Mouse (Mus musculus): ENCODE measurements at regions not wholly inside any gene's neighbourhood (a gene's known extent, or its start where the extent isn't known, plus 50 kb on each side); places are given as distances from the start of the nearest gene placed in this dataset.
A peak's percentile ranks its signal among the peaks of the same experiment; 100 is the strongest.

GRCm38 (mm10) chr4:142539200-142539750 is 300.1 kb upstream of the Kazn start:
- no peak for DNase-seq

GRCm38 (mm10) chr4:142527080-142527479 is 287.9 kb upstream of the Kazn start:
- no peak for DNase-seq

GRCm38 (mm10) chr4:142517478-142518455 is 278.6 kb upstream of the Kazn start:
- no peak for DNase-seq

GRCm38 (mm10) chr4:142514751-142515150 is 275.6 kb upstream of the Kazn start:
- no peak for DNase-seq

- no peak for DNase-seq
Observed at GRCm38 (mm10) chr4:142509386-142509785, 270.2 kb upstream of the Kazn start.

GRCm38 (mm10) chr4:142506383-142507211 is 267.4 kb upstream of the Kazn start:
- DNase-seq = no peak

GRCm38 (mm10) chr4:142503761-142504160 is 264.6 kb upstream of the Kazn start:
- DNase-seq = no peak

GRCm38 (mm10) chr4:142501177-142501576 is 262.0 kb upstream of the Kazn start:
- no peak for DNase-seq

GRCm38 (mm10) chr4:142500541-142500940 is 261.3 kb upstream of the Kazn start:
- no peak for DNase-seq

- no peak for DNase-seq
Observed at GRCm38 (mm10) chr4:142496605-142497004, 257.4 kb upstream of the Kazn start.

GRCm38 (mm10) chr4:142492926-142493492 is 253.8 kb upstream of the Kazn start:
- no peak for DNase-seq

GRCm38 (mm10) chr4:142485784-142486423 is 246.7 kb upstream of the Kazn start:
- no peak for DNase-seq

- DNase-seq = no peak
Observed at GRCm38 (mm10) chr4:142475632-142476031, 236.4 kb upstream of the Kazn start.

GRCm38 (mm10) chr4:142474626-142475025 is 235.4 kb upstream of the Kazn start:
- no peak for DNase-seq

GRCm38 (mm10) chr4:142474018-142474417 is 234.8 kb upstream of the Kazn start:
- DNase-seq = peak; percentile 21

GRCm38 (mm10) chr4:142473284-142473683 is 234.1 kb upstream of the Kazn start:
- no peak for DNase-seq

- DNase-seq = no peak
Observed at GRCm38 (mm10) chr4:142472332-142472731, 233.1 kb upstream of the Kazn start.

GRCm38 (mm10) chr4:142470784-142471183 is 231.6 kb upstream of the Kazn start:
- DNase-seq = no peak

GRCm38 (mm10) chr4:142467920-142468319 is 228.7 kb upstream of the Kazn start:
- DNase-seq = peak; percentile 24

- DNase-seq = no peak
Observed at GRCm38 (mm10) chr4:142465226-142465625, 226.0 kb upstream of the Kazn start.

GRCm38 (mm10) chr4:142464066-142464465 is 224.9 kb upstream of the Kazn start:
- DNase-seq = no peak

- DNase-seq = no peak
Observed at GRCm38 (mm10) chr4:142460468-142461086, 221.4 kb upstream of the Kazn start.

Data from cerebellum, adult 11 months (tissue).